Mouse (Mus musculus) cerebellum, adult 9-11 months (tissue): ENCODE measurements around the gene Deaf1.
A peak's percentile ranks its signal among the peaks of the same experiment; 100 is the strongest.

Experiments used
- DNase-seq: peaks from one replicate; pipeline ENCODE4 v3.0.0; 2022

Gene Deaf1

DNA sequence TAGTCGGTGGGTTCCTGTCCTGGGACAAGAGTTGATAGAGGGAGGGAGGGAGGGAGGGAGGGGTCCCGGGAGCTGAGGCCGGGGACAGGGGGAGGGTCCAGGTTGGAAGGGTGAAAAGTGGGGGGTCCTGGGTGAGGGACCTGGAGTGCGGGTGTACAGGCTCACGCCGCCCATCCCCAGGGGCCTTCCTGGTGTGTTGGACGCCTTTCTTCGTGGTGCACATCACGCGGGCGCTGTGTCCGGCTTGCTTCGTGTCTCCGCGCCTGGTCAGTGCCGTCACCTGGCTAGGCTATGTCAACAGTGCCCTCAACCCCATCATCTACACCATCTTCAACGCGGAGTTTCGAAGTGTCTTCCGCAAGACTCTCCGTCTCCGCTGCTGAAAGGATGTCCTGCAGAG is 33.0 kb downstream of the Deaf1 start:
- no peak for DNase-seq

- no peak for DNase-seq
Measured at GRCm38 (mm10) chr7:141293852-141294471, 33.5 kb downstream of the Deaf1 start.

GRCm38 (mm10) chr7:141292583-141293388 is 34.7 kb downstream of the Deaf1 start:
- no peak for DNase-seq

GRCm38 (mm10) chr7:141291921-141292582 is 35.4 kb downstream of the Deaf1 start, which contains the start of gene Drd4:
Gene Drd4, plus strand, starts transcription at chr7:141292006.
- no peak for DNase-seq

DNA sequence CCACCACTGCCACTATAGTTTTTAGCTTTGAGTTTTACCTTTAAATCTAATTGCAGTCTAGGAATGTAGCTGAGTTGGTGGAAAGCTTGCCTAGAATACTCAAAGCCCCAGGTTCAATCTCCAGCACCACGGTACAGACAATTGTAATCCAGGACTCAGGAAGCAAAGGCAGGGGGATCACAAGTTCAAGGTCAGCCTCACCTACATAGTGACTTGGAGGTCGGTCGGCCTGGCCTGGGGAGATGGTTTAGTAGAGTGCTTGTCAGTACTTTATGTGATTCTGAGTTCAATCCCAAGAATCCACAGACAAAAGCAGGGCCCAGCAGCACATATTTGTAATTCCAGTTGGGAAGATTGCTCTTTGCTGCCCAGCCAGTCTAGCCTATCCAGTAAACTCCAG is 39.4 kb downstream of the Deaf1 start:
- DNase-seq, result no peak

DNA sequence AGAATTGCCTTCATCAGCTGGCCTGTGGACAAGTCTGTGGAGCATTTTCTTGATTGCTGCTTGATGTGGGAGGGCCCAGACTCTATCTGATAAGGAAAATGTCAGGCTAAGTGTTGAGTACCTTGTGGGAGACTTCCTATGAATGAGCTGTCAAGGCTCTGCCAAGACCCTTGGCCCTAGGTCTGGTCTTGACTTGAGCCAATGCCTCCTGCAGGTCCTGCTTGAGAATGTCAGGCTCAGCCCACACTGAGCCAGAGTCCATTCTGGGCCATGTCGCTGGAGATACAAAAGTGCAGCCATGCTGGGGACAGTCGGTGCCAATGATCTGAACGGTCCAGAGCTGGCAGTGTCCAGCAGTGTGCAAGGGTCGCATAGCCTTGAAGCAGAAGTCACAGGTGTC is 44.7 kb downstream of the Deaf1 start:
- no peak for DNase-seq

DNA sequence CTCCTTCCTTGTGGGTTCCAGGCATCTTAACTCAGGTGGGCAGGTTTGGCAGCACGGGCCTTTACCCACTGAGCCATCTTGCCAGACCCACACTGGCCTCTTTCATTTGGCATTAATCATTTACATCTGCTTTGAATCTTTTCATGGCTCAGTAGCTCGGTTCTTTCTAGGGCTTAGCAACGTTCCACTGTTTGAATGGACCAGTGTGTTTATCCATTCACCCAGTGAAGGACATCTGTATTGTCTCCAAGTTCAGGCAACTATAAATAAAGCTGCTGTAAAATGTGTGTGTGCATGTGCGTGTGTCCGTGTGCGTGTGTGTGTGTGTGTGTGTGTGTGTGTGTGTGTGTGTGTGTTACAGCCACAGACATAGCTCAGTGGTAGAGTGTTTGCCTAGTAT is 46.0 kb downstream of the Deaf1 start:
- DNase-seq, result no peak

- DNase-seq, result peak; percentile 66
Measured at GRCm38 (mm10) chr7:141278766-141279590, 48.5 kb downstream of the Deaf1 start, which contains the start of gene Sct. Gene Sct, minus strand, starts transcription at chr7:141279133.

- DNase-seq, result no peak
Measured at GRCm38 (mm10) chr7:141277701-141278678, 49.5 kb downstream of the Deaf1 start.

DNA sequence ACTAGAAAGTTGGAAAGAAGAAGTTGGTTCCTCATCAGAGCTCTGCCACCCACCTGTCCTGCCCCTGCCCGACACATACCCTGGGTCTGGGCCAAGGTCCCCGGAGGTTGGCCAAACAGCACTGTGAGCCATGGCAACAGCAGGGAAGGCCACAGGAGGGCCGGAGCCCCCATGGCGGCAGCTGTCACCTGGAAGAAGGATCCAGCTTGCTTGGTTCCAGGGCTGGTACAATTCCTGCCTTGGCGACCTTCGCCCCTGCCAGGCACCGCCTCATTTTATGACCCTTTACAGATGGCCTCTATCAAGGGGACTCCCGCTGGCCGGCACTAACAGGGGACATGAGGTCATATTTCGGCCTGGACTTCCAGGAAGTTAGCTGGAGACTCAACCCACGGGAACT is 50.9 kb downstream of the Deaf1 start, which contains the start of gene Cdhr5:
Gene Cdhr5 (minus strand): TSS at position 241 of the 400 bp plus-strand sequence.
- no peak for DNase-seq

GRCm38 (mm10) chr7:141275356-141275755 is 52.1 kb downstream of the Deaf1 start:
- DNase-seq, result no peak

GRCm38 (mm10) chr7:141270631-141271030 is 56.9 kb downstream of the Deaf1 start:
- no peak for DNase-seq

DNA sequence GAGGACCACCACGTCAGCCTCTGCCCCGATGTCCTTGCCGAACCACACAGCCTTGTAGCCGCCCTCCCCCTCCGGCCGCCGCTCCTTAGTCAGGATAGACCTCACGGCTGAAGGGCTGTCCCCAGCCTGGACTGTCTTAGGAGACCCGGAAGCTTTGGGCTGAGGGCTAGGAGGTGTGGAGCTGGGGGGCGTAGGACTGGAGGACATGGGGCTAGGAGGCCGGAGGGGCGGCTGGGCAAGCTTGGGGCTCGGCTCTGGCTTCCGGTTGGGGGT is 58.3 kb downstream of the Deaf1 start:
- no peak for DNase-seq

- no peak for DNase-seq
Measured at GRCm38 (mm10) chr7:141268466-141269272, 58.8 kb downstream of the Deaf1 start.

- DNase-seq, result peak; percentile 42
Measured at GRCm38 (mm10) chr7:141265739-141266561, 61.5 kb downstream of the Deaf1 start, which contains the start of gene Irf7. Gene Irf7, minus strand, starts transcription at chr7:141266481.

GRCm38 (mm10) chr7:141265411-141265738 is 62.1 kb downstream of the Deaf1 start:
- no peak for DNase-seq

- no peak for DNase-seq
Measured at GRCm38 (mm10) chr7:141264761-141265410, 62.6 kb downstream of the Deaf1 start.

GRCm38 (mm10) chr7:141264041-141264700 is 63.3 kb downstream of the Deaf1 start:
- DNase-seq, result no peak

DNA sequence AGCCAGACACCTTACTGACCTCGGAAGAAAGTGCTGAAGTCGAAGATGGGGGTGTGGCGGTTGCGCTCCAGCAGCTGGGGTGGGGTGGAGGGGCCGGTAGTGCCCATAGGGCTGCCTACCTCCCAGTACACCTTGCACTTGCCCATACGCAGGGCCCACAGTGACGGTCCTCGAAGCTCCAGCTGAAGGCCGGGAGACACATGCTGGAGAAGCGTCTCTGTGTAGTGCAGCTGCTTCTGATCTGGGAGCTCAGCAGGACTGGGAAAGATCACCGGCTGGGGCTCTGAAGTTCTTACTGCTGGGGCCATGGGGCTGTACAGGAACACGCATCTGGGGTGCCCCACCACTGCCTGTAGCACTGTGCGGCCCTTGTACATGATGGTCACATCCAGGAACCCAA is 63.9 kb downstream of the Deaf1 start:
- no peak for DNase-seq
